Mouse (Mus musculus): Measurements from ENCODE around the gene Pdzk1ip1.

The Pdzk1ip1 gene

DNA sequence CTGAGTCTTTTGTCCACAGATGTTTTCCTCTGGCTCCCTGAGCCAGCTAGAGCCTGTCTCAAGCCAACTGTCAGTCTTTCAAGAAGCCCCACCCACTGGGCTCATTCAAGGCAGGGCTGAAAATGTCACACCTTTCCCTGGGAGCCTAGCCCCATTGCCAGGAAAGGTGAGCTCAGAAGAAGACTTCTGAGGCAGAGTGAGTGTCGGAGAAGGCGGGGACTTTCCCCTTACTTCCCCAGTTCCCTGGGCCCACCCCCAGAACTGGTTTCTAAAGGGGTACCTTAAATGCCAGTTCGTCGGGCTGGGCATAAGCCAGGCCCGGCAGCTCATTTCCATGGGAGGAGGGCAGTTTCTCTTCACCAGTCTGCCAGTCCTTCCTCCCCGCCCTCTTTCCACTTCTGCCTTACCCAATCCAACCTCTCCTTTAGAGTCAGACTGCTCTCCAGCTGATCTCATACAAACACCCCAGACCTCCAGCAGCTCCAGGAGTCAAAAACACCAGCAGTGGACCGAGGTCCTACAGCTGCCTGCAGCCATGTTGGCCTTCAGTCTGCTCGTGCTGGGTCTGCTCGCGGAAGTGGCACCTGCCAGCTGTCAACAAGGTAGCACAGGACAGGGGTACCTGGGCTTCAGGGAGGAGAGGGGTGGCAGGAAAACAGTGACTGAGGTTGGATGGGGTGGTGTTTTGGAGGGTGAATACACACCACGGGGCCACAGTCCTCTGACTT is at the start of gene Pdzk1ip1:
TSS of gene Pdzk1ip1 (plus strand) at position 98 of the 728 bp plus-strand sequence.
- no peak for DNase-seq (ENCODE audit: low spot score)

- DNase-seq (ENCODE audit: low spot score) = no peak
Observed at GRCm38 (mm10) chr4:115045621-115046020, 42.9 kb upstream of the Pdzk1ip1 start.

GRCm38 (mm10) chr4:115047750-115048149 is 40.8 kb upstream of the Pdzk1ip1 start:
- DNase-seq (ENCODE audit: low spot score) = no peak

GRCm38 (mm10) chr4:115048190-115048589 is 40.3 kb upstream of the Pdzk1ip1 start:
- no peak for DNase-seq (ENCODE audit: low spot score)

DNA sequence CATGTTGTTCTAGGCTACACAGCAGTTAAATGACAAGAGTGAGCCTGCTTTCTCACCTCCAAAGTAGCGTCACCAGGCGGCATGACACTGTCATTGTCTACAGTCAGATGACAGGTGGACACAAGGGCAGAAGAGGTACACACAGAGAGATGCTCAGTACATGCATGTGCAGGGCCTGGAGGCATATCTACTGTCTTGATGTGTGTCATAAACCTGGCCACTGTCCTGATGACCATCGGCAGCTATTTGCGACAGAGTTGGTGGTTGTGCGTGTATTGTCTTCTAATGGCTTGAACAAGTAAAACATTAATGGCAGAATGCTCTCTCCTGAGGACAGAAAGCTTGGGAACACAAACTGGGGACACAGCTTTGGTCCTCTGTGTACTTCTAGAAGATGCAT is 37.3 kb upstream of the Pdzk1ip1 start:
- no peak for DNase-seq (ENCODE audit: low spot score)

DNA sequence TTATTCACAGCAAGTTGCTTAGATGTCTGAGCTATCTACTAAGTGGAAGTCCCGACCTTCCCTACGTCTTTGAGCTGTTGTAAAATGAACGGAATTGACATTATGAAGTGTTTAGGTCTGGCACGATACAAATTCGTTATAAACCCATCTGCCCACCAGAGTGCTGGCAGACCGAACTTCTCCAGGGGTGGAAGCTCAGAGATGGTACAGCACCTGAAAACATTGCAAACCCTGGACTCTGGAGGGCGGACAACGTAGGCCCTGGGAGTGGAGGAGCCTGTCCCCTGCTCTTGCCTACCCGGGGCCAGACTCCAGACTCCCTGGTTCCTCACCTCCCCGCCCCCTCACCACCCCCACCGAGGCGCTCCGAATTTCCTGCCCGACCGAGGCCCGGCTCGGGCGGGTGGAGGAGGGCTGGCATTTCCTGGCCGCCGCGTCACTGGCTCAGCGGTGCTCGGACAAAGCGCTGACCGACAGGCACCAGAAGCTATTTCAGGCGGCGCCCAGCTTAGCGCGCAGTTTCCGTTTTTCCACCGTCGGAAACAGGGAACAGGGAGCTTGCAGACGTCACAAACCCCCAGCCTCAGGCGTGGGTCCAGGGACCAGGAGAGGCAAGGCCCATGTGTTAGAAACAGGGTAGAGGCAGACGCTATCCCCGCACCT is 36.0 kb upstream of the Pdzk1ip1 start:
- no peak for DNase-seq (ENCODE audit: low spot score)

GRCm38 (mm10) chr4:115055044-115055443 is 33.5 kb upstream of the Pdzk1ip1 start:
- DNase-seq (ENCODE audit: low spot score) = no peak

GRCm38 (mm10) chr4:115055691-115056090 is 32.8 kb upstream of the Pdzk1ip1 start:
- DNase-seq (ENCODE audit: low spot score) = no peak

DNA sequence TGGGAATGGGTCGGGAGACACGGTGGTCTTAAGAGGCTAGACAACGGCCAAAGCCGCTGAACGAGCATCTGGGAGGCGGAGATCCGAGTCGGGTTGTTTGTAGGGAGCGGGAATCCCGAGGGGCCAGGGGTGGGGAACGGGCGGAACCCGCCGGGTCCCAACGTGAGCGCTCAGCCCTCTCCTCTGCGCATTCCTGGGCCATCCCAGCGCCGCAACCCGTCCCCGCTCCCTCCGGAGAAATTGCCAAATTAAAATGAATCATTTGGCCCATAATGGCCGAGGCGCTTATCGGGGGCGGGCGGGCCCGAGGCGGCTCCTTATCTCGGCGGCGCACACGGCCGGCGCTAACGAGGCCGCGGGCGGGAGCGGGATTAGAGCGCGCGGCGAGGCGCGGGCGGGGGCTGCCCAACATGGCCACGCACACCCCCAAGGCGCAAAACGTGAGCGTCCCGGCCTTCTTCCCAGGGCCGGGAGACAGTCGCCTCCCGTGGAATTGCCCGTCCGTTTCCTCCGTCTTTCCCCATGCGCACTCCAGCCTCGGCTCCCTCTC is 32.1 kb upstream of the Pdzk1ip1 start, which contains the start of gene Tal1:
TSS of gene Tal1 (plus strand) at position 56 of the 550 bp plus-strand sequence.
- DNase-seq (ENCODE audit: low spot score) = no peak

- no peak for DNase-seq (ENCODE audit: low spot score)
Observed at GRCm38 (mm10) chr4:115056921-115057673, 31.4 kb upstream of the Pdzk1ip1 start.

DNA sequence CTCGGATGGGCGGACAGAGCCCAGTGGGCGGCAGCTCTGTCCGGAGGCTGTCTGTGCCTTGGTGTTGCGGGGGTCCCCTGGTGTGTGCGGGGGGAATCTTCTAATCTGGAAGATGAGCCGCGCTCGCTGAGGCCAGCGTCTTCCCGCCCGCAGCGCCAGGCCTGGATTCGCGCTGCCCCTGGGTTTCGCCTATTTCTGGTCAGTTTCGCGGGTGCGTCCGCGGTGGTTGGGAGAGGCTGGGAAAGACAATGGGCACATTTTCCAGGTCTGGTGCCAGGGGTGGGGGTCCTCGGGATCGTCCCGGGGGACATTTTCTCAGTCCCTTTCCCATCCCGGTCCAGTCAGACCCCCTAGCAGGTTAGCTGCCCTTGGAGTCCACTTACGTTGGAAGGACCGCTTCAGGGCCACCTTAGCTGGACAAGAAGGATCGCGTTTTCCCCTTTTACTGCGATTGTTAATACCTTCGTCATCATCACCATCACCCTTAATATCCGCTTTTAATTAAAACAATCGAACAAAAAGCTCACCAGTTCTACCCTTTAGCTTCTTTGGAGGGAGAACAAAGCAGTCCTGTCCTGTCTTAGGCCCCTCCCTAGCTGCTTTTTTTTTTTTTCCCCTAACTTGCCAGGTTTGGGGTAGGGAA is 30.7 kb upstream of the Pdzk1ip1 start:
- DNase-seq (ENCODE audit: low spot score) = no peak

DNA sequence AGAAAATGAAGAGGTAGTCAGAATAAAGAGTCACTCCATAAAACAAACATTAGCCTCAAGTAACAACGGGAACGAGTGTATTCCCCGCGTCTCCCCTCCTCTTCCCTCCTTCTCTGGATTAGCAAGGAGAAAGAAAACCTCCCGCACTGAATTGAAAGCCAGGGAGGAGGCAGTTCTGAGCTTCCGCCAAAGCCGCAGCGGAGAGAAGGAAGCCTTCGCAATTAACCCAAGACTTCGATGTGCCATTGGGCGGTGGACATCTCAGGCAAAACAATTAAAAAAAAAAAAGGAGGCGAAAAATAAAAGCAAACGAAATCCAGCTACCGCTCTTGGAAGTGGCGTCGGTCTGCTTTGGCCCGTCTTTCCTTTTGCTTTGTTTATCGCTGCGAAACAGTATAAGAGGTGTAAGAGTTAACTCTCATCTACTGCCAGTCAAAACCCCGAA is 30.2 kb upstream of the Pdzk1ip1 start:
- no peak for DNase-seq (ENCODE audit: low spot score)

GRCm38 (mm10) chr4:115058871-115059590 is 29.5 kb upstream of the Pdzk1ip1 start:
- no peak for DNase-seq (ENCODE audit: low spot score)

GRCm38 (mm10) chr4:115059871-115060270 is 28.6 kb upstream of the Pdzk1ip1 start:
- no peak for DNase-seq (ENCODE audit: low spot score)

DNA sequence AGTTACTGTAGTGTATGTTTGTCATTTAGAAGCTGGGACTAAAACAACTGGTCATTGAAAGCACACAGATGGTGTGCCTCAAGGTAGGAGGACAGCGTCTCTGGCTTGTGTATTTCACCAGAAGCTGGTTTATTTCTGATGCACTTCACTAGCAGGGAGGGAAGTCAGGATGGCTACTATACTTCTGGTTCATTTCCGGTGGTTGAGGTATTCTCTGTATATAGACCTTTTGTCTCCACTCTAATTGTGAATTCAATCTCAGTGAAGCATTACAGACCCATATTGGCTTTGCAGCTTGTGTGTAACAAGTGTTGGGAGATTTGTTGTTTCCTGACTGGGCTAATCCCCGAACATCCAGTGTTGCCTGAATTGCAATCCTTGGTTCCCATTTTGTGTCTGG is 27.8 kb upstream of the Pdzk1ip1 start:
- no peak for DNase-seq (ENCODE audit: low spot score)

DNA sequence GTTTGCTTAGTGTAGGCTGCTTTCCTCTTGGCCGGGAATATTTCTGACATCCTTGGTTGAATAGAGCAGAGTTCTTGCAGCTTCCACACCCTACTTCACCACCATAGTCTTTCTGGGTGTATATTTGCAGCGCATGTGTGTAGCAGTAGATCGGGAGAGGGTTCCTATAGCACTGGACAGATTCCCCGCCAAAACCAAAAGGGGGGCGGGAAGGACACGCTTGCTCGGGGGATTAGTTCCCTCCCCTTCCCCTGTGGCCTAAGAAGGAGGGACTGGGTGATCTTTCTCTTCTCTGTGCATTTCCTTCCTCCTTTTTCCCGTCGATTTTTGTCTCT is 26.0 kb upstream of the Pdzk1ip1 start:
- no peak for DNase-seq (ENCODE audit: low spot score)

DNA sequence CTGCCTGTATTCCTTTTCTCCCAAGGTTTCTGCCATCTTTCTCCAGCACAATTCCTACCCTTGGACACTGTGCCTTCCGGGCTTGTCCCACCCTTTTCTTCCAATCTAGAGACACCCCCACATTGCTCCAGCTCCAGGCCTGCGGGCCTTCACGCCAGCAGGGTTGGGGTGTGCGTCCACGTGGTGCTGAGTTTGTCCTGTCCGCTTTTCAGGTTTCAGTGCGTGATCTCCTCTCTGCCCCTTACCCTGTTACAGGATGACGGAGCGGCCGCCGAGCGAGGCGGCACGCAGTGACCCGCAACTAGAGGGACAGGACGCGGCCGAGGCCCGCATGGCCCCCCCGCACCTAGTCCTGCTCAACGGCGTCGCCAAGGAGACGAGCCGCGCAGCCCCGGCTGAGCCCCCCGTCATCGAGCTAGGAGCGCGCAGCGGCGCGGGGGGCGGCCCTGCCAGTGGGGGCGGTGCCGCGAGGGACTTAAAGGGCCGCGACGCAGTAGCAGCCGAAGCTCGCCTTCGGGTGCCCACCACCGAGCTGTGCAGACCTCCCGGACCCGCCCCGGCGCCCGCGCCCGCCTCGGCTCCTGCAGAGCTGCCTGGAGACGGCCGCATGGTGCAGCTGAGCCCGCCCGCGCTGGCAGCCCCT is 25.5 kb upstream of the Pdzk1ip1 start:
- DNase-seq (ENCODE audit: low spot score) = no peak

- DNase-seq (ENCODE audit: low spot score) = no peak
Observed at GRCm38 (mm10) chr4:115063518-115064239, 24.8 kb upstream of the Pdzk1ip1 start.

GRCm38 (mm10) chr4:115071668-115072067 is 16.8 kb upstream of the Pdzk1ip1 start:
- no peak for DNase-seq (ENCODE audit: low spot score)

GRCm38 (mm10) chr4:115074789-115075188 is 13.7 kb upstream of the Pdzk1ip1 start:
- no peak for DNase-seq (ENCODE audit: low spot score)
